Mouse (Mus musculus): ENCODE results near the gene Tfcp2l1.

DNA sequence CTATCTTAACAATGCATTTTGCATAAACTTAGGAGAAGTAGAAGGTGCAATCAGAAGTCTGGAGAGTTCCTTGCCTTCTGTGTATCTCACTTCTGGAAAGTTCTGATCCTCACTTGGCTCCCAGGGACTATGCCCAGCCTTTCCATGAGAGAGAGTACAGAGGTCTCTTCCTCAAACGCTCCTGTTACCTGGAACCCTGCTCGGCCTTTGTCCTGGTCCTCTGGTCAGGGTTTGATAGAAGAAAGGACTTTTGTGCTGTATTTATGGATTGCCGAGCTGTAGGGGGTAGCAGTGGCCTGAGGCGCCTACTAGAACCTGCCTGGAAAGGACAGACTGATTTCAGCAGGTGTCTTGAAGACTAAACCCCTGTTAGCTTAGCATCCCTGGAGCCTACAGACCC, 55.9 kb downstream of the Tfcp2l1 start:
- TF ChIP-seq CTCF (IDR thresholded peaks at IDR 0.05) (no peak), POLR2A (IDR thresholded peaks at IDR 0.05; ENCODE audit: insufficient read depth, low read depth, low read length) (no peak)
